Mouse (Mus musculus) kidney, postnatal 0 days (tissue): ENCODE results near the gene BC035044. TPM values are rescaled to one million over a fixed set of nuclear protein-coding genes. Genes with fewer than 3 reads are reported as not detected.
"Not testable (repeated sequence)": the region's sequence is repeated elsewhere in the genome, so short reads cannot be mapped to it uniquely, and the experiment has no call there.

ENCODE experiments used
- ATAC-seq: fragments of 200-750 bp; cut with Nextera tagmentation; replicated peaks from 2 replicates; pipeline ENCODE4 v1.8.0; 2017; ENCODE audit warnings: low read depth, moderate number of reproducible peaks, moderate TSS enrichment, moderate library complexity; ENCODE audit not compliant: low FRiP score
- DNase-seq: peaks from one replicate; pipeline ENCODE4 v3.0.0-alpha.2; 2016; ENCODE audit warnings: low spot score
- H3K27ac ChIP-seq: fragments of 300-500 bp; sonication (generic); 2 replicates; pipeline ENCODE4 v1.5.1; 2014; ENCODE audit warnings: mild to moderate bottlenecking
- H3K27me3 ChIP-seq: fragments of 300-500 bp; sonication (generic); 2 replicates; pipeline ENCODE4 v1.6.1; 2014; ENCODE audit warnings: low read length, mixed read lengths; ENCODE audit not compliant: insufficient read depth
- H3K36me3 ChIP-seq: fragments of 300-500 bp; sonication (generic); 2 replicates; pipeline ENCODE4 v1.6.1; 2014; ENCODE audit warnings: low read length, mixed read lengths; ENCODE audit not compliant: insufficient read depth
- H3K4me1 ChIP-seq: fragments of 300-500 bp; sonication (generic); replicated peaks from 2 replicates; pipeline ENCODE4 v1.6.1; 2014; ENCODE audit warnings: antibody characterized with exemption, low read length, mixed read lengths; ENCODE audit not compliant: insufficient read depth
- H3K4me2 ChIP-seq: fragments of 300-500 bp; sonication (generic); 2 replicates; pipeline ENCODE4 v1.6.1; 2014; ENCODE audit warnings: mild to moderate bottlenecking, low read length, moderate library complexity, mixed read lengths
- H3K4me3 ChIP-seq: fragments of 300-500 bp; sonication (generic); replicated peaks from 2 replicates; pipeline ENCODE4 v1.5.1; 2014; ENCODE audit warnings: low read depth, low read length
- H3K9ac ChIP-seq: fragments of 300-500 bp; sonication (generic); 2 replicates; pipeline ENCODE4 v1.6.1; 2014; ENCODE audit warnings: low read depth, low read length
- H3K9me3 ChIP-seq: fragments of 300-500 bp; sonication (generic); replicated peaks from 2 replicates; pipeline ENCODE4 v1.6.1; 2016; ENCODE audit warnings: low read length, inconsistent platforms, mixed read lengths
- CTCF ChIP-seq: IDR thresholded peaks from 2 replicates; pipeline ENCODE4 v1.5.1; 2016; ENCODE audit warnings: antibody characterized with exemption, low read depth, mild to moderate bottlenecking, moderate library complexity
- WGBS: fragments of 180-500 bp; shearing (Covaris S2); extraction: QIAGEN DNeasy Blood & Tissue Kit; methylation state at CpG from one replicate; pipeline ENCODE4 v1.1.7; 2014; 5-methylcytosine and 5-hydroxymethylcytosine counted together
- polyA plus RNA-seq: library from polyadenylated mRNA; unstranded; fragments of >200 nt; fragmentation: Nextera tagmentation; extraction: Ambion mirVana; gene quantifications from 2 replicates; pipeline ENCODE4 v1.2.1, GENCODE M21; 2015

BC035044 gene
- 0.51 and 0.65 TPM in 2 replicates for polyA plus RNA-seq

DNA sequence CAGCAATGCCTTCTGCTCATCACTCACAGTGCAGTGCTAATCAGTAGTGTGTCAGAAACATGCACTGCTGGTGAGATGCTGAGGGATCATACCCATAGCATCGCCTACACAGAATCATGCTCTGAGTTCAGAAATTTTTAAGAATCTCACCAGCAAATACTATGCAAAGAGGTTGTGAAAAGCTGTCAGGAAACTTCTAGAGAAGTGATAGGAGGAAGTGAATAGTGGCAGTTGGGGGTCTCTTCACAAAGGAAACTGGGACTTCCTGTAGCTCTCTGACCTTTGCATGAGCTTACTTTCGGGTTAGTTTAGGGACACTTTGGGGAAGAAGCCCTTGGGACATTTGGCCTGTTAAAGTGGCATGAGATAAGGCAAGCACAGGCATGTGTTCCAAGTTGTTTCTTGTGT, at the start of gene BC035044:
BC035044 (minus strand) TSS at position 179 of the 408 bp plus-strand sequence.
- Histone ChIP-seq H3K27ac (no peak within 1 kb of the TSS), H3K9ac (no peak within 1 kb of the TSS), H3K36me3 (no peaks in the 10 kb centered on the region), H3K4me3 (no peak within 1 kb of the TSS), H3K27me3 (no peaks in the 10 kb centered on the region), H3K9me3 (no peaks in the 10 kb centered on the region), H3K4me2 (no peak within 1 kb of the TSS), H3K4me1 (no peaks in the 10 kb centered on the region)
- ATAC-seq (no peak), DNase-seq (no peak)
- WGBS, result 74% methylated on average over 2 of the region's 2 CpGs
- TF ChIP-seq CTCF, result no peak

DNA sequence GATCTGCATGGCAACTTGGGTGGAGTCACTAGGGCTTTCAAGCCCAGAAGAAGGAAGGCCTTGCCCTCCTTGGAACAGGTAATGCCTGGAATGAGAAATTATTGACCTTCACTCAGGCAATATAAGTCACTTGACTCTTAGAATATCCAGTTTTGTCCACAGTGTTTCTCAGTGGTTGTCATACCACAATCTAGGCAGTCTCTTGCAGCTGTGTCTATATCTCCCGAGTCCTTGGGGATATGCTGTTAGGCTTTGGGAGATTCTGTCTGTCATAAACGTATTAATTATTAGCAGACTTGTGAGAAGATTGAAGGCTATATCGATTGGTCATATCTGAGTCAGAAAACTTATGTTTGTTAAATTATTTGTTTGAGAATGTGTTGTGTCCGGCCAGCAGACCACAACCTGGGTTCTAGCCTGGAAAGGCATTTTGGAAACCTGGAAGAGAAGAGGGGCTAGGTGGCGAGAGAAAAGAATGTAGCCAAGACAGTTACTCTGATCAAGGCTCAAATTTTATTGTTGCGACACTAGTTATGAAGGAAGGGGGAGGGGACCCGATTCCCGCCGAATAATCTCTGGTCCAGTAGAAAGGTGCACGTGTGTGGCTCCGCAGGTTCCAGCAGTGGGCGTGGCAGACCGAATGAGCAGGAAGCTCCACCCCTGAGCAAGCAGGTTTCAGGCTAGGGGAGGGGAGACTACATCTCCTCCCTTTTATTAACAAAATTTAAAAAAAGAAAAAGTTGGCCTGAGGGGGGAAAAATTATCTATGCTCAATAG, 45.2 kb upstream of the BC035044 start:
- 92% methylated on average over 4 of the region's 13 CpGs for WGBS
- H3K4me1 ChIP-seq, H3K9ac ChIP-seq, H3K4me3 ChIP-seq, H3K27me3 ChIP-seq, H3K36me3 ChIP-seq, ATAC-seq, H3K4me2 ChIP-seq, DNase-seq, H3K9me3 ChIP-seq, H3K27ac ChIP-seq: not testable (repeated sequence)

GRCm38 (mm10) chr6:128934081-128934480, 43.2 kb upstream of the BC035044 start, which contains the start of gene Clec2g:
Gene Clec2g, plus strand, starts transcription at chr6:128934381.
- DNase-seq, H3K9me3 ChIP-seq, H3K27ac ChIP-seq, H3K4me1 ChIP-seq, H3K9ac ChIP-seq, H3K4me2 ChIP-seq, ATAC-seq, H3K36me3 ChIP-seq, H3K27me3 ChIP-seq, H3K4me3 ChIP-seq: not testable (repeated sequence)
- 96% methylated on average over 4 of the region's 4 CpGs for WGBS

DNA sequence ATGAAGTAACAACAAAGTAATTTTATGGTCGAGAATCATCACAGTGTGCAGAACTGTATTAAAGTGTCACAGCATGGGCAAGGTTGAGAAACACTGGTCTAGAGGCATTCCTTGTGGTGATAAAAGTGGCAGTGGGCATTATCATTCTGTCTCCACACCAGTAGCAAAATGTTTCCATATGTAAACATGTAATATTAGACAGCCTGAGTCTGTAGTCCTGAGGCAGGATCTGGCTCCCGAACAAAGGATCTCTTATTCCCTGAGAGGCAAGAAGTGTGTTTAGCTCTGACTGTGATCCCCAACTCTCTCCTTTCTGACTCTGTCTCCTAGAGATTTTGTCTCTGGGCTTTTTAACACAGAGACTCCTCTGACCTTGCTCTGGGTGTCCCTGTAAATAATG, 42.1 kb upstream of the BC035044 start:
- TF ChIP-seq CTCF, result no peak
- H3K4me3 ChIP-seq, result no peak overlapping the region
- no peak overlapping the region for H3K27ac ChIP-seq
- 78% methylated on average over 2 of the region's 2 CpGs for WGBS
- no peak overlapping the region for H3K9ac ChIP-seq
- no peaks in the 10 kb centered on the region for H3K36me3 ChIP-seq
- no peaks in the 10 kb centered on the region for H3K27me3 ChIP-seq
- no peaks in the 10 kb centered on the region for H3K9me3 ChIP-seq
- DNase-seq (no peak), ATAC-seq (no peak)
- H3K4me2 ChIP-seq, result no peak overlapping the region
- no peaks in the 10 kb centered on the region for H3K4me1 ChIP-seq

DNA sequence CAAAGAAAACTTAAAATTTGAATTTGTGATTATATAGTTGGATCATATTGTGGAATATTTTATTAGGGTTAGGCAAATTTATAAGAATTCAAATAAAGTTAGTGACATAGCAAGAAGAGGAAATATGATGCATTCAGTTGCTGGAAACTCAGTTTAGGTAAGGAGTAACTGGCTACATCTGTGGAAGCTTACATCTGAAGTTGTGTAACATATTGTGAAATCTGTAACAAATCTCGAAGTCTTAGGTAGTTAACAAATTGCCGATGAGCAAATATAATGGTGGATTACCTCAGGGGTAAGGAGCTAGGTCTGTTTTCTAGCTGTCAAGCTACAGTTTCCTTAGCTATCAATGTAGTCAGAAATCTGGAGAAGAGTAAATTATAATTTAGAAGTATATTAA, 26.4 kb upstream of the BC035044 start:
- Histone ChIP-seq H3K9me3 (no peaks in the 10 kb centered on the region), H3K9ac (no peak overlapping the region), H3K36me3 (no peaks in the 10 kb centered on the region), H3K4me3 (no peak overlapping the region), H3K27me3 (no peaks in the 10 kb centered on the region), H3K4me1 (no peaks in the 10 kb centered on the region), H3K27ac (no peak overlapping the region), H3K4me2 (no peak overlapping the region)
- DNase-seq (no peak), ATAC-seq (no peak)
- WGBS, result 82% methylated on average over 2 of the region's 2 CpGs
- no peak for TF ChIP-seq CTCF

DNA sequence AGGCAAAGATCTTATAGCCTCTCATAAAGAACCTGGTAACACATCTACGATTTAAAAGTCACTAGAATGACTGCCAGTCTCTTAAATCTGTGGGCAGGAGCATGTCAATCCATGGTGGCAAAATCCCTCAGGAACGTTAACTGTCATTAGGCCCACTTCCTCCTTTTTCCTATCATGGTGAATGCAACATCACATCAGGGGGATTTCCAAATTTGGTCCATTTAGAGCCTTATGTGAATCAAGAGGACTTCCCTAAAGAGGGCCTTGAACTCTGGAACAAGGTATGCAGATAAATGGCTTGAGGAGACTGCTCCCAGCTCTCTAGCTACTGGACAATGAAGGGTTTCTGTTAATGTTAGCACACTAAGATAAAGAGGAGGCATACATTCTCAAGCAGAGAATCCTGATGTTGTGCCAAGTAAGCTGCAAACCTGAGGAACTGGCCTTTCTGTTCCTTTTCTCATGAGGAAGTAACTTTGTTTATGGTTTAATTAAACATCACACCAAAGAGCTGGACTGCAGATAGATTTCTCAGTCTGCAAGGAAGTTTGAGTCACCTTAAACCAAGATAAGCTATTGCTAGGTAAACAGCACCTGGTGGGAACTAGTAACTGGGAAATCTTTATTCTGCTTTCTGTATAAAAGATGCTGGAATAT, 22.8 kb upstream of the BC035044 start:
- Histone ChIP-seq H3K9ac (no peak overlapping the region), H3K27ac (no peak overlapping the region)
- DNase-seq, result no peak

DNA sequence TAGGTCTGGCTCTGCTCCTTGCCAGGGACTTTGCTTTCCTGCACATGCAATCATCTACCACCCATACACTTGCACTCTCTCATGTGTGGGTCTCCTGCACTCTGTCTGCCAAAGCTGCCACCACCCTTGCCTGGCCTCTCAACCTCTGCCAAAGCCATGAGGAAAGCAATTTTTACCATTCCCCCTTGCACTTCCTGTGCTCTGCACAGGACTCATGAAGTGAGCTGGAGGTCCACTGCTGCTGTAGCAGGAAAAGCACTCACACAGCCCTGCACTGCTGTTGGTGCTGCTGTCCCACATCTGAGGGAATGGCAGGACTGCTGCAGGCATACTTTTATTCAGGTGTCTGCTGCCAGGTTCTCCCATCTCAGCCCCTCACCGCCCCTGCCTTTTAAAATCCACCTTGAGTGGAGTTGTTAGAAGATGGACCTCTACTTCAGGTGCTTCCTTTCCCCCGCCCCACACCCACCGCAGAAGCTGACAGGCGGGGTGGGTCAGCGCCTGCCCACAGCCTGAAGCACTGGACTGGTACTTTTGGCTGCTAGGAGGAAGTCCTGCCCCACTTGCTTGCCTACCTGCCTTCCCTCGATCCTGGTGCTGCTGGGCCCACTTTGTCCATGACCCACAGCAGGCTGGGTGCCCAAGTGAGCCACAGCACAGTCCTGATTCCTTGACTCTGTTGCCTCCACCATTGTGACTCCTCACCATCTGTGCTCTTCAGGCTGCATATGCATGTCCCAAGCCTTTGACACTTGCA, 10.0 kb upstream of the BC035044 start:
- ATAC-seq, H3K9ac ChIP-seq, H3K9me3 ChIP-seq, H3K27ac ChIP-seq, H3K4me3 ChIP-seq, H3K27me3 ChIP-seq, DNase-seq, H3K36me3 ChIP-seq, H3K4me1 ChIP-seq, H3K4me2 ChIP-seq: not testable (repeated sequence)
- WGBS, result 88% methylated on average over 6 of the region's 6 CpGs

More for the DNA sequence above, 22.8 kb upstream of the BC035044 start:
- H3K4me1 ChIP-seq, result no peaks in the 10 kb centered on the region
- no peak overlapping the region for H3K4me3 ChIP-seq
- no peak for TF ChIP-seq CTCF
- no peak overlapping the region for H3K4me2 ChIP-seq
- no peak for ATAC-seq
- H3K9me3 ChIP-seq, result no peaks in the 10 kb centered on the region
- no peaks in the 10 kb centered on the region for H3K27me3 ChIP-seq
- 75% methylated on average over 2 of the region's 2 CpGs for WGBS
- H3K36me3 ChIP-seq, result no peaks in the 10 kb centered on the region
